Mouse (Mus musculus) ES-Bruce4 (cell line): Measurements from ENCODE around the gene Fcgr4.

Experiments
- CTCF ChIP-seq: IDR thresholded peaks from one replicate; pipeline ENCODE4 v1.8.1; 2011; ENCODE audit warnings: low read depth, low read length
- POLR2A ChIP-seq: IDR thresholded peaks from one replicate; pipeline ENCODE4 v1.8.1; 2011; ENCODE audit warnings: low read length; ENCODE audit not compliant: insufficient read depth

- TF ChIP-seq CTCF = no peak
- no peak for TF ChIP-seq POLR2A
These were observed 21.2 kb downstream of the Fcgr4 start for GRCm38 (mm10) chr1:171039880-171040279.
